In genomic region chr4:25322631-25323178, GRCm38 (mm10) we compare ENCODE assay signal across 18 mouse cellular contexts. TPM values are rescaled to one million over a fixed set of nuclear protein-coding genes. Genes with fewer than 3 reads are reported as not detected.
DNase-seq lines count a peak whose midpoint lies in the region; ATAC-seq and TF ChIP-seq lines count a peak whose summit lies in the region.
"Had no signal": no experiment of that assay in that cellular context is flagged by ENCODE, and none has a peak within 500 bp of the region (broad histone marks: within the 10 kb centered on the region; RNA-seq: fewer than 3 reads in every experiment).

No protein-coding gene starts in this region.

- H3K4me3 ChIP-seq in MEL (ENCODE audit: control insufficient read depth in 1 of 2, insufficient read depth in 1 of 2, low read depth in 2 of 2, low read length in 2 of 2): no peak overlapping the region
- no peak overlapping the region for H3K4me3 ChIP-seq in hindbrain, embryonic 11.5 days (ENCODE audit: low read depth, low read length)
- H3K4me3 ChIP-seq: embryonic facial prominence, embryonic 10.5 days; embryonic facial prominence, embryonic 12.5 days; forebrain, embryonic 13.5 days; forebrain, embryonic 15.5 days had no signal

- no peak for ATAC-seq in cerebellum, adult (ENCODE audit: insufficient number of reproducible peaks, low FRiP score, low TSS enrichment)
- ATAC-seq in hindbrain, embryonic 11.5 days (ENCODE audit: low FRiP score): no peak
- ATAC-seq: forebrain, embryonic 13.5 days; forebrain, embryonic 15.5 days; forebrain, postnatal 0 days had no signal

- H3K4me2 ChIP-seq in hindbrain, embryonic 11.5 days (replicated peaks; ENCODE audit: low read depth, low read length): no peak overlapping the region
- H3K4me2 ChIP-seq: embryonic facial prominence, embryonic 12.5 days; forebrain, embryonic 13.5 days; forebrain, embryonic 15.5 days had no signal

- no peak for TF ChIP-seq RAD21 in MEL (IDR thresholded peaks at IDR 0.05; ENCODE audit: low read depth, low read length)

- H3K4me1 ChIP-seq in MEL (ENCODE audit: control insufficient read depth in 1 of 2, insufficient read depth in 2 of 2, low read length in 2 of 2): peaks cover 10 to 12% of the 10 kb centered on the region in 2 experiments
- H3K4me1 ChIP-seq in hindbrain, embryonic 11.5 days (replicated peaks; ENCODE audit: control insufficient read depth, insufficient read depth, low read length): no peaks in the 10 kb centered on the region
- H3K4me1 ChIP-seq: embryonic facial prominence, embryonic 10.5 days; embryonic facial prominence, embryonic 12.5 days; forebrain, embryonic 13.5 days; forebrain, embryonic 15.5 days had no signal

- H3K9ac ChIP-seq in MEL (ENCODE audit: control insufficient read depth, low read depth, low read length, poor library complexity, severe bottlenecking): no peak overlapping the region
- no peak overlapping the region for H3K9ac ChIP-seq in hindbrain, embryonic 11.5 days (ENCODE audit: low read depth, low read length)
- H3K9ac ChIP-seq: embryonic facial prominence, embryonic 12.5 days; forebrain, embryonic 13.5 days; forebrain, embryonic 15.5 days; forebrain, postnatal 0 days had no signal

- no peak for TF ChIP-seq POLR2A in MEL (IDR thresholded peaks at IDR 0.05; ENCODE audit: control insufficient read depth in 1 of 2, insufficient read depth in 1 of 2, low read depth in 1 of 2, low read length in 2 of 2, poor library complexity in 1 of 2)

- DNase-seq in MEL (ENCODE audit: low read depth, low spot score) (peak; percentile 59), MEL-GATA-1-ER (ENCODE audit: extremely low read depth, low read depth) (peak; percentile 43)
- DNase-seq in telencephalon, adult 2 months (ENCODE audit: low read depth, low spot score): peak; percentile 51
- no peak for DNase-seq in hindbrain, embryonic 11.5 days (ENCODE audit: low spot score)
- DNase-seq: adrenal gland, adult 2 months; adrenal gland, postnatal 14 days; adrenal gland, postnatal 36 days; cerebellum, adult 11-12 months; cerebellum, adult 2 months; cerebellum, adult 9-10 months; cerebellum, postnatal 10 days; cerebellum, postnatal 25 days; forebrain, postnatal 0 days had no signal

- no peak for TF ChIP-seq CTCF in MEL (IDR thresholded peaks at IDR 0.05 in 2 of 3, conservative IDR thresholded peaks at IDR 0.05 in 1 of 3; ENCODE audit: control insufficient read depth in 1 of 3, insufficient read depth in 1 of 3, low read depth in 2 of 3, low read length in 3 of 3, poor library complexity in 1 of 3, severe bottlenecking in 1 of 3)

- peak overlapping the region; percentile 81 for H3K27ac ChIP-seq in MEL (ENCODE audit: control insufficient read depth, low read depth, low read length)
- no peak overlapping the region for H3K27ac ChIP-seq in hindbrain, embryonic 11.5 days (ENCODE audit: low read depth, low read length)
- H3K27ac ChIP-seq: embryonic facial prominence, embryonic 10.5 days; embryonic facial prominence, embryonic 12.5 days; forebrain, embryonic 13.5 days; forebrain, embryonic 15.5 days had no signal

- 88% methylated on average over 2 of the region's 2 CpGs for WGBS in hindbrain, embryonic 11.5 days

- H3K36me3 ChIP-seq in MEL (ENCODE audit: control insufficient read depth in 1 of 2, insufficient read depth in 2 of 2, low read length in 2 of 2): peaks cover 0 to 18% of the 10 kb centered on the region in 2 experiments; a peak in 2 of 4 replicates
- H3K36me3 ChIP-seq in hindbrain, embryonic 11.5 days (ENCODE audit: control insufficient read depth, insufficient read depth, low read length): no peaks in the 10 kb centered on the region
- H3K36me3 ChIP-seq: embryonic facial prominence, embryonic 10.5 days; embryonic facial prominence, embryonic 12.5 days; forebrain, embryonic 15.5 days had no signal

- peak; percentile 76 to 89 for TF ChIP-seq EP300 in MEL (IDR thresholded peaks at IDR 0.05; ENCODE audit: low read depth in 1 of 2, low read length in 2 of 2)

- H3K79me2 ChIP-seq in MEL (ENCODE audit: control insufficient read depth, insufficient read depth, low read length, poor library complexity): no peaks in the 10 kb centered on the region

- H3K9me3 ChIP-seq in MEL (replicated peaks; ENCODE audit: insufficient read depth, low read length): no peaks in the 10 kb centered on the region
- H3K9me3 ChIP-seq in hindbrain, embryonic 11.5 days (ENCODE audit: control insufficient read depth, low read length): no peaks in the 10 kb centered on the region
- H3K9me3 ChIP-seq: embryonic facial prominence, embryonic 10.5 days; embryonic facial prominence, embryonic 12.5 days; forebrain, embryonic 13.5 days; forebrain, embryonic 15.5 days had no signal

- H3K27me3 ChIP-seq in MEL (ENCODE audit: control insufficient read depth in 1 of 2, insufficient read depth in 2 of 2, low read length in 2 of 2): no peaks in the 10 kb centered on the region
- H3K27me3 ChIP-seq in hindbrain, embryonic 11.5 days (ENCODE audit: control insufficient read depth, insufficient read depth, low read length): no peaks in the 10 kb centered on the region
- H3K27me3 ChIP-seq: embryonic facial prominence, embryonic 12.5 days; forebrain, embryonic 13.5 days; forebrain, embryonic 15.5 days had no signal

TF ChIP-seq in MEL, 35 proteins besides CTCF, POLR2A, EP300 and RAD21:
- TF ChIP-seq MXI1 (IDR thresholded peaks at IDR 0.05; ENCODE audit: low read depth, low read length) (no peak; the same call in 1 of the 2 replicates), ETS1 (IDR thresholded peaks at IDR 0.05; ENCODE audit: low read depth, low read length) (peak; percentile 72), JUND (IDR thresholded peaks at IDR 0.05; ENCODE audit: low read depth, low read length) (no peak), GATA1 (IDR thresholded peaks at IDR 0.05; ENCODE audit: low read depth, low read length) (peak; percentile 91), ZKSCAN1 (IDR thresholded peaks at IDR 0.05; ENCODE audit: low read depth, low read length) (no peak), POLR2AphosphoS5 (IDR thresholded peaks at IDR 0.05; ENCODE audit: borderline replicate concordance, low read depth, low read length) (no peak), CHD2 (IDR thresholded peaks at IDR 0.05; ENCODE audit: low read length) (no peak), MAZ (IDR thresholded peaks at IDR 0.05; ENCODE audit: low read depth, low read length) (no peak), MAFK (IDR thresholded peaks at IDR 0.05; ENCODE audit: borderline replicate concordance, low read depth, low read length) (no peak), E2F4 (IDR thresholded peaks at IDR 0.05; ENCODE audit: borderline replicate concordance, low read depth, low read length) (no peak), TCF12 (IDR thresholded peaks at IDR 0.05; ENCODE audit: low read depth, low read length) (peak; percentile 62; the same call in 1 of the 2 replicates), ZC3H11A (IDR thresholded peaks at IDR 0.05; ENCODE audit: low read depth, low read length) (no peak), ZNF384 (IDR thresholded peaks at IDR 0.05; ENCODE audit: low read depth, low read length) (no peak), MEF2A (IDR thresholded peaks at IDR 0.05; ENCODE audit: extremely low read depth, insufficient replicate concordance, low read depth, low read length, poor library complexity, severe bottlenecking) (no peak), POLR2AphosphoS2 (IDR thresholded peaks at IDR 0.05; ENCODE audit: low read length) (no peak), KAT2A (conservative IDR thresholded peaks at IDR 0.05; ENCODE audit: low read depth, low read length) (no peak), ELF1 (IDR thresholded peaks at IDR 0.05; ENCODE audit: low read depth, low read length) (no peak), USF1 (IDR thresholded peaks at IDR 0.05; ENCODE audit: low read depth, low read length) (no peak), RCOR1 (IDR thresholded peaks at IDR 0.05; ENCODE audit: low read depth, low read length) (peak; percentile 45; the same call in 1 of the 2 replicates), NELFE (IDR thresholded peaks at IDR 0.05; ENCODE audit: low read depth, low read length) (no peak), HCFC1 (IDR thresholded peaks at IDR 0.05; ENCODE audit: low read depth, low read length) (no peak), NRF1 (IDR thresholded peaks at IDR 0.05; ENCODE audit: insufficient read depth, low read depth, low read length, poor library complexity, severe bottlenecking) (no peak), USF2 (IDR thresholded peaks at IDR 0.05; ENCODE audit: borderline replicate concordance in 1 of 2, insufficient read depth in 1 of 2, low read depth in 1 of 2, low read length in 2 of 2) (no peak), SMC3 (IDR thresholded peaks at IDR 0.05; ENCODE audit: low read depth, low read length) (no peak), TAL1 (IDR thresholded peaks at IDR 0.05; ENCODE audit: low read length) (no peak), TBP (IDR thresholded peaks at IDR 0.05; ENCODE audit: low read depth, low read length) (no peak), BHLHE40 (IDR thresholded peaks at IDR 0.05; ENCODE audit: borderline replicate concordance, low read depth, low read length) (no peak), GABPA (IDR thresholded peaks at IDR 0.05; ENCODE audit: low read depth, low read length) (no peak), MYC (IDR thresholded peaks at IDR 0.05; ENCODE audit: low read depth, low read length) (0 out of 2 replicates have a peak, but pooled peaks have one; percentile 54), ZMIZ1 (IDR thresholded peaks at IDR 0.05; ENCODE audit: low read depth, low read length) (no peak), MYB (IDR thresholded peaks at IDR 0.05; ENCODE audit: low read depth, low read length) (no peak), SIN3A (IDR thresholded peaks at IDR 0.05; ENCODE audit: low read length) (peak; percentile 5; the same call in 1 of the 2 replicates), MAX (IDR thresholded peaks at IDR 0.05; ENCODE audit: low read length) (no peak), CHD1 (IDR thresholded peaks at IDR 0.05; ENCODE audit: low read depth, low read length) (no peak), UBTF (IDR thresholded peaks at IDR 0.05; ENCODE audit: borderline replicate concordance, insufficient read depth, low read depth, low read length) (no peak)

RNA-seq across cellular contexts. Expression of gene Ufl1, which starts 41.1 kb away (rescaled TPM):
- total RNA-seq in MEL (2012; rRNA removed): 17.3 and 20.4 TPM in 2 replicates
- polyA plus RNA-seq in MEL (2012; ENCODE audit: insufficient read depth in 1 of 2, insufficient read length in 2 of 2, low read depth in 1 of 2, low replicate concordance in 2 of 2, missing spikeins in 1 of 2): 100 to 1,000 TPM in 1 of 2 experiments, 10 to 100 TPM in 1; 24.7 to 344 TPM
- polyA plus RNA-seq in hindbrain, embryonic 11.5 days (2014; fragmentation: Nextera tagmentation; extraction: Ambion mirVana): 35.2 and 45.6 TPM in 2 replicates
